Mouse (Mus musculus) hindbrain, postnatal 0 days (tissue): ENCODE measurements around the gene Mettl1. TPM values are rescaled to one million over a fixed set of nuclear protein-coding genes. Genes with fewer than 3 reads are reported as not detected.
A peak's percentile ranks its signal among the peaks of the same experiment; 100 is the strongest.
"Not testable (repeated sequence)": the region's sequence is repeated elsewhere in the genome, so short reads cannot be mapped to it uniquely, and the experiment has no call there.

Experiments used
- ATAC-seq: fragments of 200-750 bp; cut with Nextera tagmentation; 2 replicates; pipeline ENCODE4 v1.8.0; 2017; ENCODE audit warnings: mild to moderate bottlenecking, moderate TSS enrichment, moderate library complexity
- DNase-seq: peaks from one replicate; pipeline ENCODE4 v3.0.0-alpha.2; 2015; ENCODE audit warnings: low spot score
- H3K27ac ChIP-seq: fragments of 300-500 bp; sonication (generic); 2 replicates; pipeline ENCODE4 v1.5.1; 2014; ENCODE audit warnings: mild to moderate bottlenecking
- H3K27me3 ChIP-seq: fragments of 300-500 bp; sonication (generic); 2 replicates; pipeline ENCODE4 v1.6.1; 2014; ENCODE audit warnings: low read length, mixed read lengths; ENCODE audit not compliant: insufficient read depth
- H3K36me3 ChIP-seq: fragments of 300-500 bp; sonication (generic); 2 replicates; pipeline ENCODE4 v1.6.1; 2014; ENCODE audit warnings: low read length, mixed read lengths; ENCODE audit not compliant: insufficient read depth
- H3K4me1 ChIP-seq: fragments of 300-500 bp; sonication (generic); 2 replicates; pipeline ENCODE4 v1.6.1; 2014; ENCODE audit warnings: antibody characterized with exemption, low read length, mixed read lengths; ENCODE audit not compliant: insufficient read depth
- H3K4me2 ChIP-seq: fragments of 300-500 bp; sonication (generic); 2 replicates; pipeline ENCODE4 v1.6.1; 2014; ENCODE audit warnings: low read depth, mild to moderate bottlenecking, low read length, moderate library complexity, mixed read lengths
- H3K4me3 ChIP-seq: fragments of 300-500 bp; sonication (generic); 2 replicates; pipeline ENCODE4 v1.5.1; 2014; ENCODE audit warnings: low read length
- H3K9ac ChIP-seq: fragments of 300-500 bp; sonication (generic); replicated peaks from 2 replicates; pipeline ENCODE4 v1.6.1; 2014; ENCODE audit warnings: mild to moderate bottlenecking, low read length, moderate library complexity, mixed read lengths
- H3K9me3 ChIP-seq: fragments of 300-500 bp; sonication (generic); 2 replicates; pipeline ENCODE4 v1.6.1; 2016; ENCODE audit warnings: low read length, mixed read lengths
- CTCF ChIP-seq: IDR thresholded peaks from 2 replicates; pipeline ENCODE4 v1.5.1; 2016; ENCODE audit warnings: antibody characterized with exemption, control low read depth, low read depth
- WGBS: fragments of 180-500 bp; shearing (Covaris S2); extraction: QIAGEN DNeasy Blood & Tissue Kit; methylation state at CpG from one replicate; pipeline ENCODE4 v1.1.7; 2014; 5-methylcytosine and 5-hydroxymethylcytosine counted together
- polyA plus RNA-seq: library from polyadenylated mRNA; unstranded; fragments of >200 nt; fragmentation: Nextera tagmentation; extraction: Ambion mirVana; gene quantifications from 2 replicates; pipeline ENCODE4 v1.2.1, GENCODE M21; 2015
- total RNA-seq: library from RNA; depleted of rRNA; stranded (reverse); fragments of >200 nt; gene quantifications from 2 replicates; pipeline ENCODE4 v1.2.3, GENCODE M21; 2014

Mettl1 gene
- total and polyA plus RNA-seq, 2 experiments from 2014 or later = 10.0 to 23.9 TPM

DNA sequence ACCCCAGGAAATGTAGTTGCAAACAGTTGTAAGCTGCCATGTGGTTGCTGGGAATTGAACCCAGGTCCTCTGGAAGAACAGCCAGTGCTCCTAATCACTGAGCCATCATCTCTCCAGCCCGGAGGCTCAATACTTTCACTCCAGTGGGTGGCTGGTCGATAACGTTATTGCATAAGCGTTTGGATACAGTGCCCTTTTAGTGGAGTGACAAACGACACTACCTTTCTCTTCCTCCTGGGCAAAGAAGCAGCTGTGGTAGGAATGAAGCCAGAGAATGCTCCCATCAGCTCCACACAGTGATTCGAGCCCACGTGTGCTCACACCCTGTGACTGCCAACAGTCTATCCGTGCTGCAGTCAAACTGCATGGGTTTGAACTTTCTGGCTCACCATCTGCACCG lies 30.0 kb downstream of the Mettl1 start:
- no peak for DNase-seq
- Histone ChIP-seq H3K4me1 (0 out of 2 replicates have a peak, but pooled peaks cover 9% of the 10 kb centered on the region), H3K9me3 (no peaks in the 10 kb centered on the region), H3K4me3 (peak overlapping the region; percentile 54), H3K27ac (peak overlapping the region; percentile 89), H3K36me3 (peaks cover 20% of the 10 kb centered on the region), H3K4me2 (peak overlapping the region; percentile 96), H3K9ac (peak overlapping the region; percentile 66), H3K27me3 (no peaks in the 10 kb centered on the region)
- ATAC-seq = no peak
- TF ChIP-seq CTCF = no peak
- WGBS = 72% methylated on average over 9 of the region's 9 CpGs

DNA sequence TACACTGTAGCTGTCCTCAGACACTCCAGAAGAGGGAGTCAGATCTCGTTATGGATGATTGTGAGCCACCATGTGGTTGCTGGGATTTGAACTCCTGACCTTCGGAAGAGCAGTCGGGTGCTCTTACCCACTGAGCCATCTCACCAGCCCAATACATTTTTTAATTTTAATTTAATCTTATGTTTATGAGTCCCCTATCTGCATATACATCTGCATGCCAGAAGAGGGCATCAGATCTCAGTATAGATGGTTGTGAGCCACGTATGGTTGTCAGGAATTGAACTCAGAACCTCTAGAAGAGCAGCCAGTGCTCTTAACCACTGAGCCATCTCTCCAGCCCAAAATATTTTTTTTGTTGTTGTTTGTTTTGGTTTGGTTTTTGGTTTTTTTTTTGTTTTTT lies 31.1 kb downstream of the Mettl1 start:
- H3K9me3 ChIP-seq, H3K4me3 ChIP-seq, H3K4me1 ChIP-seq, H3K36me3 ChIP-seq, ATAC-seq, H3K4me2 ChIP-seq, H3K9ac ChIP-seq, H3K27ac ChIP-seq, H3K27me3 ChIP-seq, DNase-seq: not testable (repeated sequence)
- 80% methylated on average over 4 of the region's 4 CpGs for WGBS
- TF ChIP-seq CTCF = peak; percentile 27; the same call in 1 of the 2 replicates

- WGBS = 67% methylated on average over 2 of the region's 2 CpGs
Observed at GRCm38 (mm10) chr10:127072969-127073368, 31.8 kb downstream of the Mettl1 start.

GRCm38 (mm10) chr10:127073981-127074380 lies 32.8 kb downstream of the Mettl1 start:
- H3K27ac ChIP-seq = no peak overlapping the region
- TF ChIP-seq CTCF = no peak
- DNase-seq = no peak
- H3K4me3 ChIP-seq = no peak overlapping the region
- H3K4me2 ChIP-seq = no peak overlapping the region
- no peak for ATAC-seq
- 0 out of 2 replicates have a peak, but pooled peaks cover 11% of the 10 kb centered on the region for H3K4me1 ChIP-seq
- no peaks in the 10 kb centered on the region for H3K36me3 ChIP-seq
- no peaks in the 10 kb centered on the region for H3K27me3 ChIP-seq
- no peaks in the 10 kb centered on the region for H3K9me3 ChIP-seq
- 92% methylated on average over 1 of the region's 1 CpGs for WGBS
- H3K9ac ChIP-seq = no peak overlapping the region

More at GRCm38 (mm10) chr10:127072969-127073368, 31.8 kb downstream of the Mettl1 start:
- H3K9ac ChIP-seq, H3K9me3 ChIP-seq, H3K36me3 ChIP-seq, H3K4me3 ChIP-seq, H3K4me2 ChIP-seq, H3K27ac ChIP-seq, ATAC-seq, H3K4me1 ChIP-seq, DNase-seq, H3K27me3 ChIP-seq: not testable (repeated sequence)

GRCm38 (mm10) chr10:127075080-127075479 lies 33.9 kb downstream of the Mettl1 start, which contains the start of gene Agap2:
Gene Agap2 (plus strand): TSS chr10:127075284.
- no peak for TF ChIP-seq CTCF
- Histone ChIP-seq H3K27ac (no peak within 1 kb of the TSS), H3K36me3 (no peaks in the 10 kb centered on the region), H3K4me3 (no peak within 1 kb of the TSS), H3K4me2 (no peak within 1 kb of the TSS), H3K4me1 (0 out of 2 replicates have a peak, but pooled peaks cover 6% of the 10 kb centered on the region), H3K9me3 (no peaks in the 10 kb centered on the region), H3K9ac (no peak within 1 kb of the TSS), H3K27me3 (no peaks in the 10 kb centered on the region)
- ATAC-seq (no peak), DNase-seq (no peak)
- WGBS = 72% methylated on average over 9 of the region's 9 CpGs

DNA sequence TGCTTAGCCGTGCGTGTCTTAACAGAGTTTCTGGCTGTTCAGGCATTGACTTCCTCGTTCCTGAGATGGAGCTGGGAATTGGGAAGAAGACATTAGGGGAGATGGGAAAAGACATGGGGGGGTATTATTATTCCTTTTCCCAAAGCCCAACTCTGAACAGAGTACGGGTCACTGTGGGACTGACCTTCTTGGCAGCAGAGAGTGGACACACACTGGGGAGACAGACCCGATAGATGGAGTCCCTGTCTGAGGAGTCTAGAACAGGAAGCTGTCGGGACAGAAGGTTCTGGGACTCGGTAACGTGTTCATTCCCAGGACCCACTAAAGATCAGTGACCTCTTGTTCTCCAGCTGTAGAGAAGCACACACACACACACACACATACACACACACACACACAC lies 34.4 kb downstream of the Mettl1 start:
- no peaks in the 10 kb centered on the region for H3K9me3 ChIP-seq
- no peak overlapping the region for H3K9ac ChIP-seq
- no peak for ATAC-seq
- no peaks in the 10 kb centered on the region for H3K27me3 ChIP-seq
- WGBS = 75% methylated on average over 8 of the region's 8 CpGs
- H3K4me3 ChIP-seq = no peak overlapping the region
- H3K4me2 ChIP-seq = no peak overlapping the region
- H3K36me3 ChIP-seq = no peaks in the 10 kb centered on the region
- no peak for DNase-seq
- H3K4me1 ChIP-seq = peaks cover 12% of the 10 kb centered on the region
- no peak for TF ChIP-seq CTCF
- H3K27ac ChIP-seq = no peak overlapping the region

DNA sequence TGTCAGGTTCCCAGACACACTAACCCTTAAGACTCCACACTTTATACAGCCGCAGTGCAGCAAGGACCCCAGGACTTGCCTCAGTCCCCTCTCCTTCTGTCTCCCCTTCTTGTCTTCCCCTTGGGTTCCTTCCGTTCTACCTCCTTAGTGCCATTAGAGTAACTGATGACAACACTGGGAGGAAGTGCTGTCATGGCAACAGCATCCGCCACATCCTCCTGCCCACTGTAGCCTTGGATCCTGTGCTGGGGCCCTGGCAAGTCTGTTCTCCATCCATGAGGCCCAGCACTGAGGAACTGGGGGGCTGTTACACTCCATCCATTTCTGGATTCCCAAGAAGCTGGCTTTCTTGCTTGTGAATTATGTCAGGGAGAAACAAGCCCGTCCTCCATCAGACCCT lies 34.9 kb downstream of the Mettl1 start:
- H3K36me3 ChIP-seq = no peaks in the 10 kb centered on the region
- TF ChIP-seq CTCF = no peak
- no peaks in the 10 kb centered on the region for H3K9me3 ChIP-seq
- no peak overlapping the region for H3K9ac ChIP-seq
- DNase-seq (no peak), ATAC-seq (no peak)
- H3K4me1 ChIP-seq = peaks cover 14% of the 10 kb centered on the region
- WGBS = 32% methylated on average over 4 of the region's 4 CpGs
- H3K4me2 ChIP-seq = no peak overlapping the region
- no peaks in the 10 kb centered on the region for H3K27me3 ChIP-seq
- no peak overlapping the region for H3K27ac ChIP-seq
- H3K4me3 ChIP-seq = no peak overlapping the region
